Mouse (Mus musculus): ENCODE measurements around the gene Pik3cg. TPM values are rescaled to one million over a fixed set of nuclear protein-coding genes. Genes with fewer than 3 reads are reported as not detected.

The Pik3cg gene
- polyA plus RNA-seq, 1 experiment from 2014 or later: 2.2 TPM

- WGBS: 65% methylated on average over 9 of the region's 9 CpGs
- Histone ChIP-seq H3K9ac (no peak overlapping the region), H3K9me3 (replicated peaks) (no peaks in the 10 kb centered on the region), H3K4me2 (no peak overlapping the region), H3K4me1 (no peaks in the 10 kb centered on the region), H3K27ac (no peak overlapping the region), H3K4me3 (replicated peaks) (no peak overlapping the region), H3K27me3 (no peaks in the 10 kb centered on the region), H3K36me3 (no peaks in the 10 kb centered on the region)
- ATAC-seq (replicated peaks; ENCODE audit: low FRiP score): no peak
Measured at GRCm38 (mm10) chr12:32138362-32138761, 70.1 kb downstream of the Pik3cg start.

- ATAC-seq (replicated peaks; ENCODE audit: low FRiP score): no peak
- Histone ChIP-seq H3K27me3 (no peaks in the 10 kb centered on the region), H3K27ac (no peak overlapping the region), H3K4me1 (no peaks in the 10 kb centered on the region), H3K9ac (no peak overlapping the region), H3K4me3 (replicated peaks) (no peak overlapping the region), H3K36me3 (no peaks in the 10 kb centered on the region), H3K4me2 (no peak overlapping the region), H3K9me3 (replicated peaks) (no peaks in the 10 kb centered on the region)
- 71% methylated on average over 2 of the region's 2 CpGs for WGBS
Measured at GRCm38 (mm10) chr12:32137542-32137941, 70.9 kb downstream of the Pik3cg start.

GRCm38 (mm10) chr12:32127599-32128507, 80.6 kb downstream of the Pik3cg start:
- no peak overlapping the region for H3K9ac ChIP-seq
- no peak overlapping the region for H3K4me3 ChIP-seq (replicated peaks)
- H3K27ac ChIP-seq: no peak overlapping the region
- WGBS: 12% methylated on average over 14 of the region's 14 CpGs
- H3K4me1 ChIP-seq: peaks cover 6% of the 10 kb centered on the region
- no peaks in the 10 kb centered on the region for H3K36me3 ChIP-seq
- no peaks in the 10 kb centered on the region for H3K9me3 ChIP-seq (replicated peaks)
- H3K4me2 ChIP-seq: peak overlapping the region; percentile 43
- no peak for ATAC-seq (replicated peaks; ENCODE audit: low FRiP score)
- no peaks in the 10 kb centered on the region for H3K27me3 ChIP-seq

GRCm38 (mm10) chr12:32127158-32127557, 81.3 kb downstream of the Pik3cg start:
- Histone ChIP-seq H3K9ac (no peak overlapping the region), H3K36me3 (no peaks in the 10 kb centered on the region), H3K9me3 (replicated peaks) (no peaks in the 10 kb centered on the region), H3K27ac (no peak overlapping the region), H3K27me3 (no peaks in the 10 kb centered on the region), H3K4me1 (peaks cover 6% of the 10 kb centered on the region), H3K4me3 (replicated peaks) (no peak overlapping the region), H3K4me2 (no peak overlapping the region)
- 43% methylated on average over 2 of the region's 2 CpGs for WGBS
- no peak for ATAC-seq (replicated peaks; ENCODE audit: low FRiP score)

- H3K9me3 ChIP-seq (replicated peaks): no peaks in the 10 kb centered on the region
- no peak overlapping the region for H3K9ac ChIP-seq
- 82% methylated on average over 2 of the region's 2 CpGs for WGBS
- H3K27ac ChIP-seq: no peak overlapping the region
- ATAC-seq (replicated peaks; ENCODE audit: low FRiP score): no peak
- no peak overlapping the region for H3K4me3 ChIP-seq (replicated peaks)
- H3K4me1 ChIP-seq: peaks cover 6% of the 10 kb centered on the region
- H3K4me2 ChIP-seq: no peak overlapping the region
- H3K27me3 ChIP-seq: no peaks in the 10 kb centered on the region
- H3K36me3 ChIP-seq: no peaks in the 10 kb centered on the region
Measured at GRCm38 (mm10) chr12:32124456-32124855, 84.0 kb downstream of the Pik3cg start.

GRCm38 (mm10) chr12:32124030-32124429, 84.4 kb downstream of the Pik3cg start:
- H3K4me2 ChIP-seq: no peak overlapping the region
- no peak overlapping the region for H3K4me3 ChIP-seq (replicated peaks)
- no peak overlapping the region for H3K9ac ChIP-seq
- H3K27ac ChIP-seq: no peak overlapping the region
- no peak for ATAC-seq (replicated peaks; ENCODE audit: low FRiP score)
- peaks cover 6% of the 10 kb centered on the region for H3K4me1 ChIP-seq
- H3K9me3 ChIP-seq (replicated peaks): no peaks in the 10 kb centered on the region
- H3K27me3 ChIP-seq: no peaks in the 10 kb centered on the region
- no peaks in the 10 kb centered on the region for H3K36me3 ChIP-seq
- 84% methylated on average over 8 of the region's 8 CpGs for WGBS

GRCm38 (mm10) chr12:32123559-32123958, 84.9 kb downstream of the Pik3cg start:
- Histone ChIP-seq H3K4me2 (no peak overlapping the region), H3K36me3 (no peaks in the 10 kb centered on the region), H3K27ac (no peak overlapping the region), H3K4me3 (replicated peaks) (no peak overlapping the region), H3K9me3 (replicated peaks) (no peaks in the 10 kb centered on the region), H3K4me1 (peaks cover 6% of the 10 kb centered on the region), H3K27me3 (no peaks in the 10 kb centered on the region), H3K9ac (no peak overlapping the region)
- WGBS: 78% methylated on average over 5 of the region's 5 CpGs
- ATAC-seq (replicated peaks; ENCODE audit: low FRiP score): no peak

Other genes with a start within 250 kb of the Pik3cg start
- 21.1 and 22.7 TPM in 2 replicates for gene Prkar2b, start 147.4 kb downstream of the Pik3cg start, polyA plus RNA-seq (2015; fragmentation: Nextera tagmentation; extraction: Ambion mirVana)
- 2.4 and 2.7 TPM in 2 replicates for gene Ccdc71l, start 170.0 kb upstream of the Pik3cg start, polyA plus RNA-seq (2015; fragmentation: Nextera tagmentation; extraction: Ambion mirVana)

Measured in kidney, embryonic 15.5 days (tissue).